Mouse (Mus musculus): Measurements from ENCODE around the gene Hoxd3.

- TF ChIP-seq ZNF384 (IDR thresholded peaks at IDR 0.05; ENCODE audit: low read depth, low read length) (no peak), NRF1 (IDR thresholded peaks at IDR 0.05; ENCODE audit: insufficient read depth, low read depth, low read length, poor library complexity, severe bottlenecking) (no peak), KAT2A (conservative IDR thresholded peaks at IDR 0.05; ENCODE audit: low read depth, low read length) (no peak), TCF12 (IDR thresholded peaks at IDR 0.05; ENCODE audit: low read depth, low read length) (no peak), POLR2A (IDR thresholded peaks at IDR 0.05; ENCODE audit: control insufficient read depth in 1 of 2, insufficient read depth in 1 of 2, low read depth in 1 of 2, low read length in 2 of 2, poor library complexity in 1 of 2) (no peak), GATA1 (IDR thresholded peaks at IDR 0.05; ENCODE audit: low read depth, low read length) (no peak), EP300 (IDR thresholded peaks at IDR 0.05; ENCODE audit: low read depth in 1 of 2, low read length in 2 of 2) (no peak), CTCF (IDR thresholded peaks at IDR 0.05 in 2 of 3, conservative IDR thresholded peaks at IDR 0.05 in 1 of 3; ENCODE audit: control insufficient read depth in 1 of 3, insufficient read depth in 1 of 3, low read depth in 2 of 3, low read length in 3 of 3, poor library complexity in 1 of 3, severe bottlenecking in 1 of 3) (no peak), SMC3 (IDR thresholded peaks at IDR 0.05; ENCODE audit: low read depth, low read length) (no peak), CHD1 (IDR thresholded peaks at IDR 0.05; ENCODE audit: low read depth, low read length) (no peak)
Observed at GRCm38 (mm10) chr2:74694066-74694465, 17.7 kb upstream of the Hoxd3 start.
